Mouse (Mus musculus): Measurements from ENCODE around the gene Gtpbp3. TPM values are rescaled to one million over a fixed set of nuclear protein-coding genes. Genes with fewer than 3 reads are reported as not detected.

Gene Gtpbp3
- total and polyA plus RNA-seq, 3 experiments: 49.4 to 50.1 TPM; not detected in 1

DNA sequence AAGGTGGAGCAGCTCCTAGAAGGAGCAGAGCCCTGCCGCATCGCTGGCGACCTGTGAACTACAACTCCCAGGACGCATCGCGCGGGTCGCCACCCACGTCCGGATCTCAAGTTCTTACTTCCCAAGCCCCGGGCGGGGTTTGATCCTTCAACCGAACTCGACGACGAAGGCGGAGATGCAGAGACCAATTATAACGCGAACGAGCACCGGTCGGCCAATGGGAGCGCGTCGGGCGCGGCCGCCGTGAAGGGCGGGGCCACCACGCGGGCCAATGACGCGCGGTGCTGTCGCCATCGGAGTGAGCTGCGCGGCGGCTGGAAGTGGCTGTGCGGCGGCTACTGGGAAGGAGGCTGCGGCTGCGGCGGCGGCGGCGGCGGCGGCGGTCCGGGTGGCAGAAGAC lies 19.0 kb upstream of the Gtpbp3 start, which contains the start of gene Dda1:
Dda1 (plus strand) TSS at position 284 of the 400 bp plus-strand sequence.
- H3K4me3 ChIP-seq (ENCODE audit: control insufficient read depth in 1 of 2, insufficient read depth in 1 of 2, low read depth in 2 of 2, low read length in 2 of 2): peak within 1 kb of the TSS; percentile 61 to 90
- peaks cover 0 to 11% of the 10 kb centered on the region in 2 experiments; a peak in 1 of 4 replicates for H3K36me3 ChIP-seq (ENCODE audit: control insufficient read depth in 1 of 2, insufficient read depth in 2 of 2, low read length in 2 of 2)
- peak; percentile 99 for DNase-seq (ENCODE audit: low read depth, low spot score)
- no peaks in the 10 kb centered on the region for H3K9me3 ChIP-seq (replicated peaks; ENCODE audit: insufficient read depth, low read length)
- peaks cover 23% of the 10 kb centered on the region for H3K79me2 ChIP-seq (ENCODE audit: control insufficient read depth, insufficient read depth, low read length, poor library complexity)
- no peak within 1 kb of the TSS for H3K27ac ChIP-seq (ENCODE audit: control insufficient read depth, low read depth, low read length)
- H3K9ac ChIP-seq (ENCODE audit: control insufficient read depth, low read depth, low read length, poor library complexity, severe bottlenecking): peak within 1 kb of the TSS; percentile 58
- H3K4me1 ChIP-seq (ENCODE audit: control insufficient read depth in 1 of 2, insufficient read depth in 2 of 2, low read length in 2 of 2): peaks cover 0 to 21% of the 10 kb centered on the region in 2 experiments; a peak in 2 of 4 replicates
- no peaks in the 10 kb centered on the region for H3K27me3 ChIP-seq (ENCODE audit: control insufficient read depth in 1 of 2, insufficient read depth in 2 of 2, low read length in 2 of 2)
- TF ChIP-seq MAFK (IDR thresholded peaks at IDR 0.05; ENCODE audit: borderline replicate concordance, low read depth, low read length): no peak
- TF ChIP-seq POLR2AphosphoS5 (IDR thresholded peaks at IDR 0.05; ENCODE audit: borderline replicate concordance, low read depth, low read length): no peak
- TF ChIP-seq E2F4 (IDR thresholded peaks at IDR 0.05; ENCODE audit: borderline replicate concordance, low read depth, low read length): no peak; the same call in 1 of the 2 replicates
- no peak for TF ChIP-seq MYB (IDR thresholded peaks at IDR 0.05; ENCODE audit: low read depth, low read length)
- TF ChIP-seq CHD1 (IDR thresholded peaks at IDR 0.05; ENCODE audit: low read depth, low read length): no peak
- TF ChIP-seq SIN3A (IDR thresholded peaks at IDR 0.05; ENCODE audit: low read length): no peak; the same call in none of the 2 replicates
- no peak for TF ChIP-seq TCF12 (IDR thresholded peaks at IDR 0.05; ENCODE audit: low read depth, low read length)
- TF ChIP-seq NRF1 (IDR thresholded peaks at IDR 0.05; ENCODE audit: insufficient read depth, low read depth, low read length, poor library complexity, severe bottlenecking): peak; percentile 46; the same call in 1 of the 2 replicates
- TF ChIP-seq JUND (IDR thresholded peaks at IDR 0.05; ENCODE audit: low read depth, low read length): no peak
- TF ChIP-seq CTCF (IDR thresholded peaks at IDR 0.05 in 2 of 3, conservative IDR thresholded peaks at IDR 0.05 in 1 of 3; ENCODE audit: control insufficient read depth in 1 of 3, insufficient read depth in 1 of 3, low read depth in 2 of 3, low read length in 3 of 3, poor library complexity in 1 of 3, severe bottlenecking in 1 of 3): no peak
- TF ChIP-seq ZMIZ1 (IDR thresholded peaks at IDR 0.05; ENCODE audit: low read depth, low read length): no peak
- TF ChIP-seq USF1 (IDR thresholded peaks at IDR 0.05; ENCODE audit: low read depth, low read length): no peak
- TF ChIP-seq GATA1 (IDR thresholded peaks at IDR 0.05; ENCODE audit: low read depth, low read length): no peak
- TF ChIP-seq MYC (IDR thresholded peaks at IDR 0.05; ENCODE audit: low read depth, low read length): no peak
- no peak for TF ChIP-seq MEF2A (IDR thresholded peaks at IDR 0.05; ENCODE audit: extremely low read depth, insufficient replicate concordance, low read depth, low read length, poor library complexity, severe bottlenecking)
- TF ChIP-seq CHD2 (IDR thresholded peaks at IDR 0.05; ENCODE audit: low read length): no peak
- TF ChIP-seq BHLHE40 (IDR thresholded peaks at IDR 0.05; ENCODE audit: borderline replicate concordance, low read depth, low read length): no peak
- TF ChIP-seq POLR2AphosphoS2 (IDR thresholded peaks at IDR 0.05; ENCODE audit: low read length): no peak; the same call in 1 of the 2 replicates
- peak; percentile 86 for TF ChIP-seq ELF1 (IDR thresholded peaks at IDR 0.05; ENCODE audit: low read depth, low read length)
- TF ChIP-seq RCOR1 (IDR thresholded peaks at IDR 0.05; ENCODE audit: low read depth, low read length): no peak
- peak; percentile 57 to 63; a peak in 3 of 4 replicates for TF ChIP-seq POLR2A (IDR thresholded peaks at IDR 0.05; ENCODE audit: control insufficient read depth in 1 of 2, insufficient read depth in 1 of 2, low read depth in 1 of 2, low read length in 2 of 2, poor library complexity in 1 of 2)
- TF ChIP-seq EP300 (IDR thresholded peaks at IDR 0.05; ENCODE audit: low read depth in 1 of 2, low read length in 2 of 2): no peak
- TF ChIP-seq TBP (IDR thresholded peaks at IDR 0.05; ENCODE audit: low read depth, low read length): 0 out of 2 replicates have a peak, but pooled peaks have one; percentile 38
- no peak for TF ChIP-seq SMC3 (IDR thresholded peaks at IDR 0.05; ENCODE audit: low read depth, low read length)
- TF ChIP-seq ZC3H11A (IDR thresholded peaks at IDR 0.05; ENCODE audit: low read depth, low read length): no peak
- TF ChIP-seq RAD21 (IDR thresholded peaks at IDR 0.05; ENCODE audit: low read depth, low read length): no peak
- TF ChIP-seq KAT2A (conservative IDR thresholded peaks at IDR 0.05; ENCODE audit: low read depth, low read length): peak; percentile 90
- peak; percentile 58 for TF ChIP-seq NELFE (IDR thresholded peaks at IDR 0.05; ENCODE audit: low read depth, low read length)
- no peak for TF ChIP-seq USF2 (IDR thresholded peaks at IDR 0.05; ENCODE audit: borderline replicate concordance in 1 of 2, insufficient read depth in 1 of 2, low read depth in 1 of 2, low read length in 2 of 2)
- 0 out of 2 replicates have a peak, but pooled peaks have one; percentile 21 for TF ChIP-seq MXI1 (IDR thresholded peaks at IDR 0.05; ENCODE audit: low read depth, low read length)
- TF ChIP-seq GABPA (IDR thresholded peaks at IDR 0.05; ENCODE audit: low read depth, low read length): no peak
- TF ChIP-seq MAZ (IDR thresholded peaks at IDR 0.05; ENCODE audit: low read depth, low read length): no peak
- peak; percentile 97 for TF ChIP-seq HCFC1 (IDR thresholded peaks at IDR 0.05; ENCODE audit: low read depth, low read length)
- no peak for TF ChIP-seq TAL1 (IDR thresholded peaks at IDR 0.05; ENCODE audit: low read length)
- TF ChIP-seq ZNF384 (IDR thresholded peaks at IDR 0.05; ENCODE audit: low read depth, low read length): no peak
- no peak for TF ChIP-seq ETS1 (IDR thresholded peaks at IDR 0.05; ENCODE audit: low read depth, low read length)
- no peak for TF ChIP-seq MAX (IDR thresholded peaks at IDR 0.05; ENCODE audit: low read length)
- TF ChIP-seq ZKSCAN1 (IDR thresholded peaks at IDR 0.05; ENCODE audit: low read depth, low read length): no peak

Data from MEL (cell line).